Mouse (Mus musculus): ENCODE measurements at regions not wholly inside any gene's neighbourhood (a gene's known extent, or its start where the extent isn't known, plus 50 kb on each side); places are given as distances from the start of the nearest gene placed in this dataset.

DNA sequence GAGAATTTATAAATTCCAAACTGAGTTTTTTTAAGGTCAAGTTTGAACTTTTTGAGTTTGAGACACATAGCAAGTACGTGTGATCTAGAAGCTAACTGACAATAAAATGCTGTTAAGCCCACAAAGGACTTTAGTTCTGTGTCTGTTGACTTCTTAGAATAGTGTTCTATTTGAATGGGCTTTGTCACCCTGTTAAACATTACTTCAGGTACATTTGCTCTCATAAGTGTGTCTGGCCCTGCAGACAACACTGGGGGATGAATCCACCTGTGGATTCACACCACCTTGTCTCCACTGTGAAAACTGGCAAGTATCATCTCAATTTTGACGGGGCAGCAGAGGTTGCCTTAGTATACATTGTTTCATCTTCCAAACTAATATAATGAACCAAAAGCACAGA, 70.5 kb upstream of the Tcerg1l start:
- TF ChIP-seq CHD2 (IDR thresholded peaks at IDR 0.05; ENCODE audit: low read depth, low read length) (no peak), ZC3H11A (IDR thresholded peaks at IDR 0.05; ENCODE audit: borderline replicate concordance, low read depth, low read length) (no peak)
